Mouse (Mus musculus) lung, postnatal 14 days (tissue): ENCODE data around the gene Cldn4.

Experiments used
- DNase-seq: peaks from one replicate; pipeline ENCODE4 v3.0.0; 2021

Gene Cldn4

GRCm38 (mm10) chr5:134926726-134927125 is 20.0 kb downstream of the Cldn4 start:
- no peak for DNase-seq

GRCm38 (mm10) chr5:134923141-134923540 is 23.6 kb downstream of the Cldn4 start:
- DNase-seq, result no peak

DNA sequence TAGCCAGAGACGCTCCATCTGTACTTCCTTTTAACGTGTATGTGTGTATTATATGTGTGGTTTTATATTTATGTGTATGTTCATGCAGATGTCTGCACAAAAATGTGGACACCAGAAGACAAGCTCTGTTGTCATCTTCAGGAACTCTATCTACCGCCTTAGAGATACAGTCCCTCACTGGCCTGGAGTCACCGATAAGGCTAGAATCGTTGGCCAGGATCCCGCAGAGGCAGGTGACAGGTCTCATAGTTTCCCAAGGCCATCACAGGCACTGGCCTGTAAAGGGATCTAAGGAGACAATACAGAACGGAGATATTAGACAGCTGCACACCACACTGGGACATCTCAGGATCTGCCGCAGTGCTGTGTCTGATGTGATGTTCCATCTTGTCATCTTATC is 25.6 kb downstream of the Cldn4 start:
- no peak for DNase-seq

DNA sequence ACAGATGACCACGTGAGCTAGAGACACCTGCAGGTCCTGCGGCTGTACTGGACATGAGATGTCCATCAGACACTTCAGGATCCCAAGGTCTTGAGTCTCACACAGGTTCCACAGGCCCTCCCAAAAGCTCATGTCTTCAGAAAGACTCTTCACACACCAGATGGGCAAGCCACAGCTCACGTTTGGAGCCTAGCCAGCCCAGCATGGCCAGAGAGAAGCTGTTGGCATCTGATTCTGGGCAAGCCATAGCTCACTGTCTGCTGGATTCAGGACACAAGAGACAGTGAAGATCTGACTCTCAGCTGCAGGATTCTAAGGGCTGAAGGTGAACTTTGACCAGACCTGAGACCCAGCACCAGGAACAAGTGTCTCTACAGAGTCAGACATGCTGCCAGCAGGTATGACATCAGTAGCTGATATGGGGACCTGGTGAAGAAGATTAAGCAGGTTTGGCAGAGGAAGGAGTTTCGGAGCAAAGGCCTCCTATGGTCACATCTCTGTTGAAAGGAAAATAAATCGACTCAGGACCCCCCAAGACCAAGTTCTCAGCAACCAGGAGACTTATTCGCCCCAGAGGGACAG is 26.5 kb downstream of the Cldn4 start:
- DNase-seq, result no peak

DNA sequence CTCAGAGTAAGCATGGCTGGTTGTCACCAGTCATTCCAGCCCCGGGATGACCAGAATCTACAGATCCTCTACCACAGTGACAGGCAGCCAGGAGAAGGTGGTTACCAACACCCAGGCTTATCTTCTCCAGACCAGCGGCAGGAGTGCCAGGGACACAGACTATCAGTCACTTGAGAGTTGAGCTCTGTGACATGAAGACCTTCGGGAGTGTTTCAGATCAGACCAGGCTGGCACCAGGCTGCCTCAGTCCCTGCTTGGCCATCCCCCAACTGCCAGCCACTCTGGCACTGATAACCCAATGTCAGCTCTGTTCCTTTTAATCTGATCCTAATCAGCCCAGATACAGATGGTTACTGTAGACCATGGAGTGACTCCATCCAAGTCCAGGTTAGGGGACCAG is 27.6 kb downstream of the Cldn4 start:
- DNase-seq, result no peak

- DNase-seq, result peak; percentile 77
Observed at GRCm38 (mm10) chr5:134918071-134918832, 28.5 kb downstream of the Cldn4 start.

GRCm38 (mm10) chr5:134915311-134915710 is 31.4 kb downstream of the Cldn4 start, which contains the start of gene Cldn13:
Gene Cldn13 (minus strand): TSS chr5:134915526.
- DNase-seq, result no peak

DNA sequence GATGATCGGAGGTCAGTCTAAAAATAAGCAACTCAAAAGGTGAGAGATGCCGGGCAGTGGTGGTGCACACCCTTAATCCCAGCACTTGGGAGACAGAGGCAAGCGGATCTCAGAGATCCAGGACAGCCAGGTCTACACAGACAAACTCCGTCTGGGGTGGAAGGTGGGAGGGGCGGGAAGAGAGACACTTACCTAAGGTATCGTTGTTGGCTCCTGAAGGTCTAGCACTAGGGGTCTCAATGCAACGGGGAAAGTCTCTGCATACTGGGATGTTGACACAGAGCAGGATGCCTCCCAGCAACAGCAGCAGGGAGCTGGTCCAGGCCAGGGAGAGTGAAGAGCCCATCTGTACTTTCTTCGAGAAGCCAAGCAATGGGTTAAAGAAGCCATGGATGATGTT is 32.2 kb downstream of the Cldn4 start:
- no peak for DNase-seq

- DNase-seq, result no peak
Observed at GRCm38 (mm10) chr5:134913753-134914152, 33.0 kb downstream of the Cldn4 start.

- DNase-seq, result no peak
Observed at GRCm38 (mm10) chr5:134913352-134913751, 33.4 kb downstream of the Cldn4 start.

- no peak for DNase-seq
Observed at GRCm38 (mm10) chr5:134911901-134912300, 34.8 kb downstream of the Cldn4 start.

DNA sequence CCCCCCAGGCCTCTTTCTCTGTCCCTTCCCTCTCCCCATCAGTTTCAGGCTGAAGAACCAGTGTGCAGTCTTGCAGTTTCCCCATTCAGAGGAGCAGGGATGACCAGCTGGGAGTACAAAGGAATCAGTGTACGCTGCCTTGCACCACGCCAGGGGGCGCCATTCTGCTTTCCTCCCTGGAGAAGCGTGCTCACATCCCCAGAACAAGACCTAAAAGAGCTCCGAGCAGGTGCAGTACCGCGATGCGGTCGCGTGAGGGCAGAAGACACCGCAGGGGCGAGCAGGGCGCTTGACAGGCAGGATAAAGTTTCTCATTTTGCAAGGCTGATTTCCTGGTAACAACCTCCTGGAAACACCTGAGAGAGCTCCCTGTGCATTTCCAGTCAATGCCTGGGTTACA is 39.6 kb downstream of the Cldn4 start:
- peak; percentile 98 for DNase-seq

GRCm38 (mm10) chr5:134906633-134907032 is 40.1 kb downstream of the Cldn4 start, which contains the start of gene Tmem270:
Gene Tmem270 (minus strand): TSS chr5:134906733.
- DNase-seq, result no peak

- DNase-seq, result no peak
Observed at GRCm38 (mm10) chr5:134901644-134902027, 45.1 kb downstream of the Cldn4 start.

- DNase-seq, result peak; percentile 65
Observed at GRCm38 (mm10) chr5:134901012-134901643, 45.6 kb downstream of the Cldn4 start.

DNA sequence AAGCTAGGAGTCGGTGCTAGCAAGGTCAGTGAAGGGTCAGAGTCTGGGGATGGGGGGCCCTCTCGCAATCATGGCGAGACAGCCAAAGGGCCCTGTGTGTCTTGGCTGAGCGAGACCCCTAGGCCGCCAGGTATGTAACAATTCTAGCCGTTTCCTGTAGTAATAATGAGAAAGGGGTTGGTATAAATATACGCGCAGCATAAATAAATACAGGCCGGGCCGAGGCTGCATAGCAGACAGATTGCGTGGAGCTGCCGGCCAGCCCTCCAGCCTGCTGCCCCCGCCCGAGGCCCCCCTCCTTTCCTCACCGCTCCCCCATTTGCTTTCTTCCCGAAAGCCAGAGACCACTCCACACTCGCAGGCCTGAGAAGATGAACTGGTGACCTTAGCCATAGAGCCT is 49.1 kb downstream of the Cldn4 start:
- DNase-seq, result peak; percentile 43

- no peak for DNase-seq
Observed at GRCm38 (mm10) chr5:134896965-134897364, 49.8 kb downstream of the Cldn4 start.

- DNase-seq, result peak; percentile 61
Observed at GRCm38 (mm10) chr5:134895291-134895690, 51.4 kb downstream of the Cldn4 start.
